Mouse (Mus musculus): ENCODE results near the gene Arrb1. TPM values are rescaled to one million over a fixed set of nuclear protein-coding genes. Genes with fewer than 3 reads are reported as not detected.

The Arrb1 gene
- polyA plus RNA-seq, 1 experiment from 2014 or later: 6.6 TPM

- H3K9ac ChIP-seq (ENCODE audit: low read depth, low read length): no peak overlapping the region
- no peaks in the 10 kb centered on the region for H3K9me3 ChIP-seq (replicated peaks; ENCODE audit: low read length)
- no peaks in the 10 kb centered on the region for H3K36me3 ChIP-seq (ENCODE audit: insufficient read depth, low read length)
- no peaks in the 10 kb centered on the region for H3K27me3 ChIP-seq (ENCODE audit: insufficient read depth, low read length)
- peak overlapping the region; percentile 97 for H3K4me2 ChIP-seq (ENCODE audit: low read length)
- 47% methylated on average over 5 of the region's 5 CpGs for WGBS
- H3K27ac ChIP-seq: peak overlapping the region; percentile 83
- H3K4me3 ChIP-seq (replicated peaks; ENCODE audit: low read depth, low read length): no peak overlapping the region
- no peak; the same call in 1 of the 2 replicates for ATAC-seq (replicated peaks; ENCODE audit: low FRiP score, low read depth)
- no peak for DNase-seq (ENCODE audit: low spot score)
- peaks cover 30% of the 10 kb centered on the region for H3K4me1 ChIP-seq (replicated peaks; ENCODE audit: insufficient read depth, low read length)
- no peak for TF ChIP-seq CTCF (IDR thresholded peaks at IDR 0.05; ENCODE audit: low read depth)
Measured at GRCm38 (mm10) chr7:99534501-99534900, 765 bp upstream of the Arrb1 start.

- WGBS: 10% methylated on average over 46 of the region's 46 CpGs
- H3K27me3 ChIP-seq (ENCODE audit: insufficient read depth, low read length): no peaks in the 10 kb centered on the region
- ATAC-seq (replicated peaks; ENCODE audit: low FRiP score, low read depth) (peak; percentile 15), DNase-seq (ENCODE audit: low spot score) (no peak)
- H3K27ac ChIP-seq: peak overlapping the region; percentile 83
- H3K4me2 ChIP-seq (ENCODE audit: low read length): peak overlapping the region; percentile 97
- H3K4me1 ChIP-seq (replicated peaks; ENCODE audit: insufficient read depth, low read length): peaks cover 33% of the 10 kb centered on the region
- H3K9ac ChIP-seq (ENCODE audit: low read depth, low read length): peak overlapping the region; percentile 82
- TF ChIP-seq CTCF (IDR thresholded peaks at IDR 0.05; ENCODE audit: low read depth): no peak
- no peaks in the 10 kb centered on the region for H3K36me3 ChIP-seq (ENCODE audit: insufficient read depth, low read length)
- peak overlapping the region; percentile 70 for H3K4me3 ChIP-seq (replicated peaks; ENCODE audit: low read depth, low read length)
- no peaks in the 10 kb centered on the region for H3K9me3 ChIP-seq (replicated peaks; ENCODE audit: low read length)
Measured at GRCm38 (mm10) chr7:99535741-99536501, 655 bp downstream of the Arrb1 start.

GRCm38 (mm10) chr7:99537183-99537756, 2.0 kb downstream of the Arrb1 start:
- no peak for TF ChIP-seq CTCF (IDR thresholded peaks at IDR 0.05; ENCODE audit: low read depth)
- Histone ChIP-seq H3K4me3 (replicated peaks; ENCODE audit: low read depth, low read length) (0 out of 2 replicates have a peak overlapping the region, but pooled peaks have one; percentile 70), H3K9ac (ENCODE audit: low read depth, low read length) (no peak overlapping the region), H3K27ac (no peak overlapping the region), H3K36me3 (ENCODE audit: insufficient read depth, low read length) (no peaks in the 10 kb centered on the region), H3K4me2 (ENCODE audit: low read length) (peak overlapping the region; percentile 97), H3K4me1 (replicated peaks; ENCODE audit: insufficient read depth, low read length) (peaks cover 38% of the 10 kb centered on the region), H3K9me3 (replicated peaks; ENCODE audit: low read length) (no peaks in the 10 kb centered on the region), H3K27me3 (ENCODE audit: insufficient read depth, low read length) (no peaks in the 10 kb centered on the region)
- WGBS: 70% methylated on average over 5 of the region's 5 CpGs
- ATAC-seq (replicated peaks; ENCODE audit: low FRiP score, low read depth) (no peak), DNase-seq (ENCODE audit: low spot score) (no peak)

GRCm38 (mm10) chr7:99538421-99538820, 3.2 kb downstream of the Arrb1 start:
- Histone ChIP-seq H3K4me2 (ENCODE audit: low read length) (0 out of 2 replicates have a peak overlapping the region, but pooled peaks have one; percentile 13), H3K9me3 (replicated peaks; ENCODE audit: low read length) (no peaks in the 10 kb centered on the region), H3K9ac (ENCODE audit: low read depth, low read length) (no peak overlapping the region), H3K36me3 (ENCODE audit: insufficient read depth, low read length) (no peaks in the 10 kb centered on the region), H3K4me1 (replicated peaks; ENCODE audit: insufficient read depth, low read length) (peaks cover 38% of the 10 kb centered on the region), H3K27ac (no peak overlapping the region), H3K27me3 (ENCODE audit: insufficient read depth, low read length) (no peaks in the 10 kb centered on the region), H3K4me3 (replicated peaks; ENCODE audit: low read depth, low read length) (no peak overlapping the region)
- no peak for TF ChIP-seq CTCF (IDR thresholded peaks at IDR 0.05; ENCODE audit: low read depth)
- ATAC-seq (replicated peaks; ENCODE audit: low FRiP score, low read depth): no peak
- 76% methylated on average over 4 of the region's 4 CpGs for WGBS
- DNase-seq (ENCODE audit: low spot score): no peak

GRCm38 (mm10) chr7:99539201-99539891, 4.1 kb downstream of the Arrb1 start:
- 0 out of 2 replicates have a peak overlapping the region, but pooled peaks have one; percentile 5 for H3K4me3 ChIP-seq (replicated peaks; ENCODE audit: low read depth, low read length)
- 24% methylated on average over 8 of the region's 8 CpGs for WGBS
- peak overlapping the region; percentile 34 for H3K4me2 ChIP-seq (ENCODE audit: low read length)
- peaks cover 38% of the 10 kb centered on the region for H3K4me1 ChIP-seq (replicated peaks; ENCODE audit: insufficient read depth, low read length)
- peak overlapping the region; percentile 36 for H3K27ac ChIP-seq
- TF ChIP-seq CTCF (IDR thresholded peaks at IDR 0.05; ENCODE audit: low read depth): no peak
- H3K9ac ChIP-seq (ENCODE audit: low read depth, low read length): 0 out of 2 replicates have a peak overlapping the region, but pooled peaks have one; percentile 13
- ATAC-seq (replicated peaks; ENCODE audit: low FRiP score, low read depth): no peak; the same call in 1 of the 2 replicates
- H3K27me3 ChIP-seq (ENCODE audit: insufficient read depth, low read length): no peaks in the 10 kb centered on the region
- no peaks in the 10 kb centered on the region for H3K36me3 ChIP-seq (ENCODE audit: insufficient read depth, low read length)
- peak; percentile 45 for DNase-seq (ENCODE audit: low spot score)
- H3K9me3 ChIP-seq (replicated peaks; ENCODE audit: low read length): no peaks in the 10 kb centered on the region

- H3K27ac ChIP-seq: 0 out of 2 replicates have a peak overlapping the region, but pooled peaks have one; percentile 36
Measured at GRCm38 (mm10) chr7:99540016-99540415, 4.8 kb downstream of the Arrb1 start.

More at GRCm38 (mm10) chr7:99540016-99540415, 4.8 kb downstream of the Arrb1 start:
- Histone ChIP-seq H3K9ac (ENCODE audit: low read depth, low read length) (0 out of 2 replicates have a peak overlapping the region, but pooled peaks have one; percentile 13), H3K36me3 (ENCODE audit: insufficient read depth, low read length) (no peaks in the 10 kb centered on the region), H3K4me3 (replicated peaks; ENCODE audit: low read depth, low read length) (0 out of 2 replicates have a peak overlapping the region, but pooled peaks have one; percentile 5), H3K9me3 (replicated peaks; ENCODE audit: low read length) (no peaks in the 10 kb centered on the region), H3K4me1 (replicated peaks; ENCODE audit: insufficient read depth, low read length) (peaks cover 38% of the 10 kb centered on the region), H3K4me2 (ENCODE audit: low read length) (peak overlapping the region; percentile 34), H3K27me3 (ENCODE audit: insufficient read depth, low read length) (no peaks in the 10 kb centered on the region)
- no peak for DNase-seq (ENCODE audit: low spot score)
- no peak for TF ChIP-seq CTCF (IDR thresholded peaks at IDR 0.05; ENCODE audit: low read depth)
- WGBS: 68% methylated on average over 2 of the region's 2 CpGs
- no peak for ATAC-seq (replicated peaks; ENCODE audit: low FRiP score, low read depth)
